Mouse (Mus musculus): ENCODE data around the gene Wdfy3.

Wdfy3 gene

DNA sequence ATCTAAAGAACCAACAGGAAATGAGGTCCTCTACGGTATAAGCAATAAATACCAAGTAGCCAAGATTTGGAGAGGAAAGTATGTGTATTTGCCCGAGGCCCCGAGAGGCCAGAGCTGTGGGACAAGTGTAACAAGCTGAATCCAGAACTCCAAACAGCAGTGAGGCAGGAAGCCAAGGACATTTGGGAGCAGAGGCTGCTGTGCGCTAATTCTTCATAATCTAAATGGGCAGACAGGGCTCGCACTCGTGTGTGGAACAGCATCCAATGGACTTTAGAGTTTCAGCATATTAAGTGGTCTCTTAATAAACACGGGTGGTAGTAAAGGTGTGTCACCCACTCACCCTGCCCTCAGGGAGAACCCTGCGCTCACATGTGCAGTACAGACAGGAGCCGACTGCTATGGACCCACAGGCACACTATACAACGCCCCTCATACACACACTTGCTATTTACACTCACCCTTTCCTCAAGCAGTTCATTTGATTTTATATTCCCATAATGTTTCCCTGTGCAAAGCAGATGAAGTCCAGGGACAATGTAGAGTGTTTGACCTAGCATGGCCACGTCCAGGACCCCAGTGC is 15.1 kb downstream of the Wdfy3 start:
- DNase-seq (ENCODE audit: low read depth) = no peak

- DNase-seq (ENCODE audit: low read depth) = no peak
These were observed 16.8 kb downstream of the Wdfy3 start for GRCm38 (mm10) chr5:102052906-102053305.

- DNase-seq (ENCODE audit: low read depth) = no peak
These were observed 17.3 kb downstream of the Wdfy3 start for GRCm38 (mm10) chr5:102052465-102052864.

- no peak for DNase-seq (ENCODE audit: low read depth)
These were observed 19.0 kb downstream of the Wdfy3 start for GRCm38 (mm10) chr5:102050677-102051076.

- no peak for DNase-seq (ENCODE audit: low read depth)
These were observed 21.3 kb downstream of the Wdfy3 start for GRCm38 (mm10) chr5:102048416-102048815.

GRCm38 (mm10) chr5:102046617-102047116 is 23.1 kb downstream of the Wdfy3 start:
- no peak for DNase-seq (ENCODE audit: low read depth)

- DNase-seq (ENCODE audit: low read depth) = no peak
These were observed 23.8 kb downstream of the Wdfy3 start for GRCm38 (mm10) chr5:102045636-102046616.

DNA sequence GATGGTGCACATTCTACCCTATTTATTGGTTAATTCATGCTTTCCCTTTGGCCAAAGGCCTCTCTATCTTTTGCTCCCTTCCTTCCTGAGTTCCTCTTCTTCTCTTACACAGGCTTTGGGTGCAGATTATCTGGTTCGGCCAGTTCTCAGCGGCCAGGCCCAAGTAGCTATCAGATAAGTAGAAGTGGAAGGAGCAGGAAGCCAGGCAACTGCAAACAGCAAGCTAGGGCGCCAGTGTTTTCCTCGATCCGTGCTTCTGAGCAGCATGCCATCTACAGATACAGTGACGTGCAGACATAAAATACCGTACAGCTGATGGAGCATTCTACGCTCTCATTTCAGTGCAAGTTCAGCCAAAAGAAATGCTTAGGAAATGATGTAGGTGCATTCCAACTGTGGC is 24.5 kb downstream of the Wdfy3 start:
- DNase-seq (ENCODE audit: low read depth) = no peak

GRCm38 (mm10) chr5:102033281-102033680 is 36.4 kb downstream of the Wdfy3 start:
- DNase-seq (ENCODE audit: low read depth) = no peak

DNA sequence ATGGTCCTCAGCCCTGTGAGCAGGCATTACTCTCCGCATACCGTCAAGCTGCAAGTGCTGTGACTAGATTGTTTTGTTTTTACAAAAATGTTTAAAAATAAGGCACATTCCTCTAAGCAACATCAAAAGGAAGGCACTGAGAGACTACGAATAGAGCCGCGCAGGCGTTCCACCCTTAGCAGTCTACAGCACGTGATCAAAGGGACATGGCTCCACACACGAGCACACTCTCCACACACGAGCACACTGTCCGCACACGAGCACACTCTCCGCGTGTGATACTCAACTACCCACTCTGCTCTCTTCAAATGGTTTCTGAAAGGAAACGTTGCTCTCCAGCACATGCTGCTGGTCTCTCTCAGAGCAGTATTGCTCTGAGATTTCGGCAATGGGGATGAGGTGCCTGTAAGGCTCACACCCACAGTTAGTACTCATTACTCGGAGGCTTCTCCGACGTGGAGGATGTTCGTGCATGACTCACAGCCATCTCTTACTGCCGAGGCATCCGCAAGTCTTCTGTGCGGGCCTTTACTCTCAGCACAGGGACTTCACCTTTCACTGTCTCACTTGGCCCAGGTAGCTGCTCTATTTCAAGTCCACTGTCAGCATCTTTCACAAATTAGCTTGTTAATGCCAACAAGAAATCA is 37.0 kb downstream of the Wdfy3 start:
- no peak for DNase-seq (ENCODE audit: low read depth)

DNA sequence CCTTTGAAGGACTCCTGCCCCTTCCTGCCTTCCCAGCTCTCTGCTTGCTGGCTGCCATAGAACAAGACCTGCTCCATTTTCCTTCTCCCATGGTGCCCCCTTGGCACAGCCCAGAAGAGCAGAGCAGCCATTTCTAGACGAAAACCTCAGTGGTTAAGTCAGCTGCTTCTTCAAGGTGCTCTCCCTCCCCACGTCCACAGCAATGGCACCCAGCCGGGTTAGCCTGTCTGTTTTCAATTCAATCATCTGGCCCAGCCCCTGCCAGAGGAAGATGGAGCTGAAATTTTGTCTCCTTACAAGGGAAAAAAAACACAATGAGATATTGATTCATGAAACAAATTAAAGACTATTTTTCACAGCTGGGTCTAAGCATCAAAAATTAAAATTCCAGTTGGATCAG is 37.5 kb downstream of the Wdfy3 start:
- DNase-seq (ENCODE audit: low read depth) = no peak

- no peak for DNase-seq (ENCODE audit: low read depth)
These were observed 46.3 kb downstream of the Wdfy3 start for GRCm38 (mm10) chr5:102023376-102023775.

DNA sequence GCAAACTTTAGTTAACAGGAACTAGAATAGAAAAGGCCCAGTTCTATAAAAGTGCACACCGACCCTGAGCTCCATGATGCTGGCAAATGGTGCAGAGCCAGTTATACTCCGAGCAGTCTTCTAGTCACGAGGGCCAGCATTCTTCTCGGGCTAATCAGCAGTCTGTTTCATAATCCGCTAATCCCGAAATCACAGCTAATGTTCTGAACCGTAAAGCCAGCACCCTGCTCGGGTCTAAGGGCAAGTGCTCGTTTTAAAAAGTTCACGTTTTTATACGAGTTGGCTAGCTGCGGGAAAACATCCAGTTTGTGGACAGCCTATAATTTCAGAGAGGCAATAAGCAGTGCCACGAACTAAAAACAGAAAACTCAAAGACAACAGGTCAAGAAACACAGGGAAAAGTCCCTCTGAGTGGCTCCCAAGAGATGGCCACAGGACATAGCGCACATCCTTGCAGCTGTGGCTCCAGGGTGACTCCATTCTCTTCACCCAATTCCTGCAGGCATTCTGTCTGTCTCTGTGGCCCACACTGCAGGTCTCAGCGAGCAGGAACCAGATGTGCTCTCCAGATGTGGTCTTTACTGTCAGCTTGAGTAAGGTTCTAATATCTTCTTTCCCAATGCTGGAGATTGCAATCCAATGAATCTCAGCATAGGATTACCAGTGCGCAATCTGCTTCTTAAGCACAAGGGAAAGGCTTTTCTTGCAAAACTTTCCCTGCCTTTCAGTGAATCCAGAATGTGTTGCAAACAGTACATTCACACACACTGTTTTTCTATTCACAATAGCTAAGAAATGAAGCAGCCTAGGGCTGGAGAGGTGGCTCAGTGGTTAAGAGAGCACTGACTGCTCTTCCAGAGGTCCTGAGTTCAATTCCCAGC is 47.5 kb downstream of the Wdfy3 start:
- no peak for DNase-seq (ENCODE audit: low read depth)

- DNase-seq (ENCODE audit: low read depth) = no peak
These were observed 55.5 kb downstream of the Wdfy3 start for GRCm38 (mm10) chr5:102014235-102014634.

DNA sequence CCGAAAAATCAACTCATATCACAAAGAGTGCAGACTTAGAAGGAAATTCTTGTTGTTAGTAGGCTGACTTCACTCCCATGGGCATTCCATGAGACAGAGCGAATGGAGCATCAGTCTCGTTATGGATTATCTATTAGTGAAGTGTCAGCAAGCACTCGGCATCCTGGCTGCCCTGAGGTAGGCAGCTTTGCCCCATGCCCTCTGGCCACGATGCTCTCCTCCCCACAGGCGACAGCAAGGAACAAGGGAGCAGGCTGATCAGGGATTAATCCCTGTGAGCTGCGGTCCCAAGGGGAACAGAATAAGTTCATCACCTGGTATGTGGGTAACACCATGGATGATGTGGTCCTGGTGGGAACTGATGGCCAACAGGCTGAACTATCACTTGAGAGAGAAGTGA is 55.9 kb downstream of the Wdfy3 start:
- no peak for DNase-seq (ENCODE audit: low read depth)

DNA sequence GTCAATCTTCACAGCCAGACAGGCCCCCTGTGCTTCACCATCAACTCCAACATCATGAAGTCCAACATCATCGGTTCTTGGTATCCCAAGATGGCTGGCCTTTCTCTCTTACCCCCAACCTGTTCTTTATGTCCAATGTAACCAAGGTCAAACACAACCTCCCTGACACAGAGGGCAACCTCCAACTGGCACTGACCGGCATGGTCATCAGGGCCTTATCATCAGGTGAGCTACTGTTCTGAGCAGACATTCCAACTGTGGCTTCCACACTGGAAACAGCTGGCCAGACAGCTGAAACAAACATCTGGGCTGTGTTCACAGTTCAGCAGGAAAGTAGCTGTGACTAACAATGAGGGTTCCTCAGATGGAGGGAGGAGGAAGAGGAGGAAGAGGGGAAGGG is 58.8 kb downstream of the Wdfy3 start:
- DNase-seq (ENCODE audit: low read depth) = no peak

DNA sequence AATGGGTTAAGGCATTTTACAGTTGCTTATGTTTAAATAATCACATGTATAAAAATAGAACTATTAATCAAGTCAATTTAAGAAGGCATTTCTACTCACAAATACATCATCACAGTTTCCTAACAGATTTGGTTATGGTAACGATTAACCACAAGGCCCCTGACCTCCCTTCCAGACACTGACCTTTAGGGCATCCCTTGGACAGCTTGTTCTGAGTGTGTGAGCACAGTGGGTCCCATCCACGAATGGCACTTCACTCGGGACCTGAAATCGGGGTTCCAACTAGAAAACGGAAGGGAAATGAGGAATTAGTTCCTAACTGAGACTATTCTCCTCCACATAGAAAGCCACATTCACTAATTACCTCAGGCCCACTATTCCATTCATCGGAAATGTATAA is 60.1 kb downstream of the Wdfy3 start:
- DNase-seq (ENCODE audit: low read depth) = no peak

- DNase-seq (ENCODE audit: low read depth) = no peak
These were observed 61.0 kb downstream of the Wdfy3 start for GRCm38 (mm10) chr5:102008712-102009111.

- no peak for DNase-seq (ENCODE audit: low read depth)
These were observed 63.3 kb downstream of the Wdfy3 start for GRCm38 (mm10) chr5:102006218-102006941.

DNA sequence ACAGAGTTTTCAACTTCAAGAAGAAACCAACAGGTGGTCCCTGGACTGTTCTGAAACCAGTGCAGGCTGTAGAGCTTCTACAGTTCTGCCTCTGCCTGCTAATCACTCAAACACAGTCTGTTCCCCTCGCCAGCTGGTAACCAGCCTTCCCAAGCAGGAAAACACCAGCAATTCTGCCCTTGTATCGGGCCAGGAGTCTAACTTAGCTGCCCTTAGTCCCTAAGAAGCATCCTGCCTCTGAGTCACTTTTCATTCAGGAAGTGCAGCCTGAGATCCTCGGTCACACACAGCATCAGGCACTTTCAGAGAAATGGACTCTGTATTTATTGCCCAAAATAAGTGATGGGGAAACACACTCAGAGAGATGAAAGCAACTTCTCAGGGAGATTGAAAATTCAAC is 66.3 kb downstream of the Wdfy3 start:
- no peak for DNase-seq (ENCODE audit: low read depth)

DNA sequence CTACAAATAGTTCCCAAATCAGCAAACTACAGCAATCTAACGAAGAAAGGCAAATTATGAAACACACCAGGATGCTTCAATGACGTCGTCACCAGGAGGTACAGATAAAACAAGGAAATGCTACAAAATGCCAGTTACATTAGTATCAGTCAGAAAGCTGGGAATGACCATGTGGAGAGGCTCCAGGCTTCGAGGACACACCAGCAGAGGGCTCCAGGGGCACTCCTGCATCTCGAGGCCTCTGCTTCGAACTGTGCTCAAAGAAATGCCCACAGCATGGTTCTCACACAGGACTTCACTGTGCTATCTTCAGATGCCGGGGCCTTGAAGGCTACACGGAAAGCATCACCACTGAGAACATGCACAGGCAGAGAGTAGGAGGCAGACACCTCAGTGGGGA is 68.7 kb downstream of the Wdfy3 start:
- no peak for DNase-seq (ENCODE audit: low read depth)
